Mouse (Mus musculus): ENCODE measurements at regions not wholly inside any gene's neighbourhood (a gene's known extent, or its start where the extent isn't known, plus 50 kb on each side); places are given as distances from the start of the nearest gene placed in this dataset.

- TF ChIP-seq EP300 (IDR thresholded peaks at IDR 0.05; ENCODE audit: insufficient read depth, low read depth, low read length): no peak
- no peak for TF ChIP-seq CTCF (IDR thresholded peaks at IDR 0.05)
- no peak for TF ChIP-seq POLR2A (IDR thresholded peaks at IDR 0.05; ENCODE audit: insufficient read depth, low read depth, low read length)
Observed at GRCm38 (mm10) chr13:51301476-51301875, 107.0 kb upstream of the S1pr3 start.

All from heart, adult 2 months (tissue).